Mouse (Mus musculus) bone marrow, adult 2 months (tissue): Measurements from ENCODE around the gene Actr2.

Experiments used
- CTCF ChIP-seq: fragments of 200-500 bp; IDR thresholded peaks from 2 replicates; pipeline ENCODE4 v1.5.1; 2011; ENCODE audit warnings: low read length, control low read depth; ENCODE audit not compliant: control insufficient read depth, insufficient read depth
- POLR2A ChIP-seq: fragments of 200-500 bp; IDR thresholded peaks from 2 replicates; pipeline ENCODE4 v1.6.1; 2011; ENCODE audit warnings: low read depth, mild to moderate bottlenecking, control low read depth, low read length, borderline replicate concordance; ENCODE audit not compliant: control insufficient read depth

DNA sequence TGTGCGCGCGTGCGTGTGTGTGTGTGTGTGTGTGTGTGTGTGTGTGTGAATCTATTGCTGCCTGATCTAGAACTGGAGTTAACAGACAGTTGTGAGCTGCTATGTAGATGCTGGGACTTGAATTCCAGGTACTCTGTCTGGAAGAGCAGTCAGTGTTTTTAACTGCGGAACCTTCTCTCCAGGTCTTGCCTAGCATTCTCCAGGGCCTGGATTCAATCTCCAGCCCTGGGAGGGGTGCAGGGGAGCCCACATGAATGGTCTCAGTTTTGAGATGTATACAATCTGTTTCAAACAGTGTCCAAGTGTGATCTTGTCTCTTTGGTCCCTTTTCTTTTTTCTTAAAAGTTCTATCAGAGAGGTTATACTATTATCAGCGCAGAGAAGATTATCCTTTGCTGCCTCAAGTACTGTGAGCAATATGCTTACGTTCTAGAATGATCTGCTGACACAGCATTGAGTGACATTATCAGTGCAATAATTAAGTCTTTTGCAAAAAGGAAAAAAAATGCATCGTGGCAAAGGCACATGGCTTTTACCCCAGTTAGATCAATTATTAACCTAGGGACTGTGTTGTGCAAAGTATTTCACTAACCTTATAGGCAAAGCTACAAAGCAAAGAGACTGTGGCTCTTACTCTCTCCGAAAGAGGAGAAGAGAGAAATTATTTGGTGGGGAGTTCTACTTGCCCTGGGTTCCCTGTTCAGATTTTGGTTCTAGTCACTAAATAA lies 32.0 kb upstream of the Actr2 start:
- TF ChIP-seq CTCF, result no peak
- no peak for TF ChIP-seq POLR2A
